Mouse (Mus musculus) G1E (cell line): ENCODE data around the gene Rplp2.

Experiments
- CTCF ChIP-seq: IDR thresholded peaks from 2 replicates; pipeline ENCODE4 v1.5.1; 2012; ENCODE audit warnings: low read depth, low read length, inconsistent platforms, mixed read lengths
- POLR2AphosphoS5 ChIP-seq: IDR thresholded peaks from 2 replicates; pipeline ENCODE4 v1.6.1; 2012; ENCODE audit warnings: low read depth, low read length, inconsistent platforms; ENCODE audit not compliant: insufficient replicate concordance
- TAL1 ChIP-seq: conservative IDR thresholded peaks from 2 replicates; pipeline ENCODE4 v1.6.1; 2012; ENCODE audit warnings: low read depth, low read length, inconsistent platforms, mixed read lengths

- TF ChIP-seq CTCF (no peak), TAL1 (no peak), POLR2AphosphoS5 (no peak)
These were observed 6.5 kb downstream of the Rplp2 start for GRCm38 (mm10) chr7:141453636-141454035.
